ENCODE assay signal across 7 mouse cellular contexts in genomic region chr10:80339941-80340750, GRCm38 (mm10). TPM values are rescaled to one million over a fixed set of nuclear protein-coding genes. Genes with fewer than 3 reads are reported as not detected.
DNase-seq lines count a peak whose midpoint lies in the region; ATAC-seq and TF ChIP-seq lines count a peak whose summit lies in the region.

No protein-coding gene starts in this region.

- no peaks in the 10 kb centered on the region for H3K36me3 ChIP-seq in hindbrain, postnatal 0 days (ENCODE audit: insufficient read depth, low read length)

- H3K4me2 ChIP-seq in hindbrain, postnatal 0 days (ENCODE audit: low read depth, low read length), result no peak overlapping the region

- ATAC-seq in hindbrain, postnatal 0 days, result peak; percentile 55; the same call in 1 of the 2 replicates

- no peaks in the 10 kb centered on the region for H3K9me3 ChIP-seq in hindbrain, postnatal 0 days (ENCODE audit: low read length)

- intact Hi-C loops in left cerebral cortex, postnatal 14 days (cut with DNase I), result loop anchor here (2.0 kb wide), 1 partner anchor 35 kb away; no protein-coding TSS in a partner anchor

- no peak overlapping the region for H3K4me3 ChIP-seq in hindbrain, postnatal 0 days (ENCODE audit: low read length)

- no peak overlapping the region for H3K9ac ChIP-seq in hindbrain, postnatal 0 days (replicated peaks; ENCODE audit: low read length)

- peaks cover 48% of the 10 kb centered on the region for H3K27me3 ChIP-seq in hindbrain, postnatal 0 days (ENCODE audit: insufficient read depth, low read length)

- DNase-seq in T-cell, adult 2 months (ENCODE audit: low spot score), result peak; percentile 69
- DNase-seq in cerebellum, postnatal 10 days, result peak; percentile 94 to 96
- peak; percentile 86 to 89 for DNase-seq in frontal cortex, postnatal 36 days (ENCODE audit: low spot score in 2 of 2)
- peak; percentile 90 for DNase-seq in hindbrain, postnatal 0 days (ENCODE audit: low spot score)
- DNase-seq in left cerebral cortex, postnatal 14 days (ENCODE audit: low spot score in 2 of 2), result peak; percentile 84 to 87
- peak; percentile 89 for DNase-seq in mesoderm, embryonic 11.5 days (ENCODE audit: low read depth, low spot score)
- DNase-seq in skeletal muscle tissue, adult 2 months (ENCODE audit: low read depth, low spot score), result peak; percentile 79

- no peak overlapping the region for H3K27ac ChIP-seq in hindbrain, postnatal 0 days

- 23% methylated on average over 19 of the region's 19 CpGs for WGBS in hindbrain, postnatal 0 days

- TF ChIP-seq CTCF in hindbrain, postnatal 0 days (IDR thresholded peaks at IDR 0.05; ENCODE audit: low read depth), result peak; percentile 97

- H3K4me1 ChIP-seq in hindbrain, postnatal 0 days (ENCODE audit: insufficient read depth, low read length), result peaks cover 7% of the 10 kb centered on the region; the same call in 1 of the 2 replicates

RNA-seq across cellular contexts. Expression of gene Adamtsl5, which starts 8.1 kb away (rescaled TPM):
- 0.18 and 1.0 TPM in 2 replicates for total RNA-seq in hindbrain, postnatal 0 days (2014; rRNA removed)
- 0.91 and 1.2 TPM in 2 replicates for polyA plus RNA-seq in hindbrain, postnatal 0 days (2015; fragmentation: Nextera tagmentation; extraction: Ambion mirVana)
- total RNA-seq in left cerebral cortex, postnatal 14 days (2021), result 1 to 10 TPM; 2.0 to 4.2 TPM

RNA-seq across cellular contexts. Expression of gene Reep6, which starts 10.4 kb away (rescaled TPM):
- 3.7 TPM in 2 replicates for total RNA-seq in hindbrain, postnatal 0 days (2014; rRNA removed)
- 5.2 and 5.5 TPM in 2 replicates for polyA plus RNA-seq in hindbrain, postnatal 0 days (2015; fragmentation: Nextera tagmentation; extraction: Ambion mirVana)
- total RNA-seq in left cerebral cortex, postnatal 14 days (2021), result 10 to 100 TPM in 1 of 2 experiments, 1 to 10 TPM in 1; 8.6 to 10.1 TPM

RNA-seq across cellular contexts. Expression of gene Pcsk4, which starts 10.8 kb away (rescaled TPM):
- total RNA-seq in hindbrain, postnatal 0 days (2014; rRNA removed), result 3.8 and 6.7 TPM in 2 replicates
- polyA plus RNA-seq in hindbrain, postnatal 0 days (2015; fragmentation: Nextera tagmentation; extraction: Ambion mirVana), result 11.0 and 11.8 TPM in 2 replicates
- 1 to 10 TPM; 4.9 to 5.7 TPM for total RNA-seq in left cerebral cortex, postnatal 14 days (2021)

RNA-seq across cellular contexts. Expression of gene Plk5, which starts 16.1 kb away (rescaled TPM):
- total RNA-seq in hindbrain, postnatal 0 days (2014; rRNA removed), result 15.7 and 18.3 TPM in 2 replicates
- 8.9 and 9.3 TPM in 2 replicates for polyA plus RNA-seq in hindbrain, postnatal 0 days (2015; fragmentation: Nextera tagmentation; extraction: Ambion mirVana)
- 10 to 100 TPM in 1 of 2 experiments, 1 to 10 TPM in 1; 7.6 to 10.6 TPM for total RNA-seq in left cerebral cortex, postnatal 14 days (2021)

RNA-seq across cellular contexts. Expression of gene 2310011J03Rik, which starts 19.8 kb away (rescaled TPM):
- total RNA-seq in hindbrain, postnatal 0 days (2014; rRNA removed), result 28.9 and 36.0 TPM in 2 replicates
- 35.7 and 38.4 TPM in 2 replicates for polyA plus RNA-seq in hindbrain, postnatal 0 days (2015; fragmentation: Nextera tagmentation; extraction: Ambion mirVana)
- 10 to 100 TPM; 21.2 to 25.5 TPM for total RNA-seq in left cerebral cortex, postnatal 14 days (2021)
